Mouse (Mus musculus): ENCODE measurements at regions not wholly inside any gene's neighbourhood (a gene's known extent, or its start where the extent isn't known, plus 50 kb on each side); places are given as distances from the start of the nearest gene placed in this dataset.

- no peak for DNase-seq
Measured at GRCm38 (mm10) chr10:87732658-87733057, 125.4 kb upstream of the Igf1 start.

DNA sequence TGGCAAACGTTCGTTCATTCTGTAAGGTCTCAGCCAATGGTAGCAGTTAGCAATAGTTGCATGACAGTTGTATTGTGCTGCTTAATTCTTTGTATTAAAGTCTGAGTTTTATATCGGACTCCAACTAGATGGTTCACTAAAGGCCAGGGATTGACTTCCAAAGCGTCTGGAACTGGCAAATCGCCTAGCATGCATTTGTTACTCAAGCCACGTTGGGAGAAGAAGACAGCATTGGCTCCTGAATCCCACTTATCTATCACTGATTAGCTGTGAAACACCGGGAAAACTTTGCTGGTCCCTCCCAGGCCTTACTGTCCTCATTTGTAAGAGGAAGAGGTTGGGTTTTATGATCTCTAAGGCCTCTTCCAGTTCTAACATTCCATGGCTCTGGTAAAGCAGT lies 124.8 kb upstream of the Igf1 start:
- no peak for DNase-seq

- no peak for DNase-seq
Measured at GRCm38 (mm10) chr10:87740323-87740722, 117.7 kb upstream of the Igf1 start.

DNA sequence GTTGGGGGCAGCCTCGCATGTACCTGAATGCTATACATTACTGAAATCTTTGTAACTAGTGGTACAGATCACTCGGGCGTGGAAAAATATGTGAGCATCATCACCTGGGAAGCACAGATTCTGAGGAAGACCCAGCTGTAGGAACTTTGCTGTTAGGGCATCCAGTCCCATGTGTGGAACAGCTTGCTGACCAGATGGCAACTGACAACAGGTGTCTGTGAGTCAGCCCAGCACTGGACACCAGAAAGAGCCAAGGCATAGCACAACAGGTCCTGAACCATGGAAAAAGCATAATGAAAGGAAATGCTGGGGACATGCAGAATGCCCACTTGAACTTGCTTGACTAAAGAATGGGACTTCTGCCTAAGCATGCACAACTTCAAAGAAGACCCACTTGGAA lies 115.3 kb upstream of the Igf1 start:
- DNase-seq = no peak

DNA sequence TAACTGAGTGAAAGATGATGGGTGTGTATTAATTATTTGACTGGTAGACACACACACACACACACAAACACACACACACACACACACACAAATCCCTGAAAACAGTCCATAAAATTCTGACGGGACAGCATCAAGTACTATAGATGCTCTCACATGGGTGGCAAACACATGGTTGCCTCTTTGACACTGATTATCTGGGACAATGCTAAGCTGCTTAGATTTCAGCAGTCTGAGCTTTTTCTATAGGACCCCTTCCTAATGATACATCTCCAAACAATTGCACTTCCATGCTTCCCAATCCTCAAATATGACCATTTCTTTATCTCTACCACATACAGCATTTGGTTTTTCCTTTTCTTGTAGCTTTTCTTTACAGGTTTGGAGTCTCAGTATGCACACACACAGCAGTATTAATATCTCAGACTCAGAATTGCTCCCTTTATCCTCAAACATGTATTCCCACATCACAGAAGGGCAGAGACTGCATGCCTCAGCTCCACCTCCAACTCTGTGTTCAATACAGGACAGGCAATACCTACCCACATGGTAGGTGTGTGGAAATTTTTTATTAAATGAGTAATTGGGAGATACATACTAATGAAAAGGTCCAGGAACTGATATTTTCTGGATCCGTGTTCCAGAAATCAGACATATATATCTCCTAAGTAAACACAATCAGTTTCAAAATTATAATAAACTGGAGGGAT lies 110.1 kb upstream of the Igf1 start:
- DNase-seq = no peak

DNA sequence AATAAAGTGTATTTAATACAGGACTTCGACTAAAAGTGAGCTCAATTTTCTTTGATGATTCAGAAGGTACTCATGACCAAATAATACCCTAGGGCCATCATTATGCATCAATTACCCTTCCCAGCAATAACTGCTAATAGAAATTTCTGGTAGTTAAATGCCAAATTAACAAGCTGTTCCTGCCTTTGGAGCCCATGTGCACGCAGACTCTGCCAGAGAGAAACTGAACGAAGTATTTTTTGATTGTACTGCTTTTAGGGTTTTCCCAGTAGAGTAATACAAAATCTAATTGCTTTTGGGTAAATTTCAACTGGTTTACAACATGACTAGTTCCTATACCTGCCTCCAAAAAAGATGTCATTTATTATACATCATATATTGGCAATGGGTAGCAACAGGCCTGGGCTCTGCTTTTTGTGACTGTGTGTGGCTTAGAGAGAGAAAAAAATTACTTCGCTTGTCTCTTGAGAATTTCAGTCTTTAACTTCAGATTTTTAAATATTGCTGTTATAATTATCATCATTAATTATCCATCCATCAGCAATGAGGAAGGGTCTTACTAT lies 109.4 kb upstream of the Igf1 start:
- no peak for DNase-seq

DNA sequence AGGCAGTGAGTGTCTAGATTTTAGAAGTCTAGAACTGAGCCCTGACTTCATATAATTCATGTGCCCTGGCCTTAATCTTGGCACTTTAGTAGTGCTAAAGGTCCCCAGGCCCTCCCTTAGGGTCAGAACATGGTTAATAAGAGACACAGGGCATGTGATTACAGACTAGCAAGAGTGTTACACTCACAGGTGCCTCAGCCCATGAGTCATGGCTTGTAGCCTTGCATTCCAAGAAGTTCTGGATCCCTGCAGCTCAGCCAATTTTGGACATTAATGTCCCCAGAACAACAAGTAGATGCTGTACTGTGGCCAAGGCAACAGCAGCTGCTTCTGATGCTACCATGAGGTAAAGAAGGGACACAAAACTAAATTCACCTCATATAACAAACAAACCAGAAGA lies 107.7 kb upstream of the Igf1 start:
- DNase-seq = no peak

GRCm38 (mm10) chr10:87750972-87751371 lies 107.1 kb upstream of the Igf1 start:
- DNase-seq = no peak

GRCm38 (mm10) chr10:87752117-87752516 lies 105.9 kb upstream of the Igf1 start:
- DNase-seq = no peak

- DNase-seq = no peak
Measured at GRCm38 (mm10) chr10:87753483-87753882, 104.6 kb upstream of the Igf1 start.

DNA sequence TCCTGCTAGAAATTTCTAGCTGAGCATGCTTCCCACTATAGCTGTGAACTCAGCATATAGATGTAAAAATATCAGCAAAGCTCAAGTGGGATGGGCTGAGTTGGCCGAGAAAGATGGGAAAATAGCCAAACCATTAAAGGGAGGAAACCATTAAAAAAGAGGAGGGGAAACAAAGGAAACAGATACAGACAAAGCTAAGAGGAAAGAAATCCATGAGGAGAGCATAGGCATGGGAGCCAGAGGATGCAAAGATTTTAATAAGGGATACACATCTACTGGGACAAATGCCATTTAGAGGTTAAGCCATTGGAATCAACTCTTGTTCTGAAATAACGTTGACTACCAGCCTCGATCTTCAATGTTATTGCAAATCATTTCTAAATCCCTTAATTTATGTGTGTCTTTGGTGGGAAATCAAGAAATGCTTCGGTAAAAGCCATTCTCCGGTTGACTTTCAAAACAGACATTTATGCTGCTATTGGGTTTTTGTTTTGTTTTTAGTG lies 96.5 kb upstream of the Igf1 start:
- no peak for DNase-seq

GRCm38 (mm10) chr10:87787521-87787920 lies 70.5 kb upstream of the Igf1 start:
- DNase-seq = peak; percentile 1

- DNase-seq = no peak
Measured at GRCm38 (mm10) chr10:87792346-87792745, 65.7 kb upstream of the Igf1 start.

- DNase-seq = no peak
Measured at GRCm38 (mm10) chr10:87803936-87804791, 53.9 kb upstream of the Igf1 start.

DNA sequence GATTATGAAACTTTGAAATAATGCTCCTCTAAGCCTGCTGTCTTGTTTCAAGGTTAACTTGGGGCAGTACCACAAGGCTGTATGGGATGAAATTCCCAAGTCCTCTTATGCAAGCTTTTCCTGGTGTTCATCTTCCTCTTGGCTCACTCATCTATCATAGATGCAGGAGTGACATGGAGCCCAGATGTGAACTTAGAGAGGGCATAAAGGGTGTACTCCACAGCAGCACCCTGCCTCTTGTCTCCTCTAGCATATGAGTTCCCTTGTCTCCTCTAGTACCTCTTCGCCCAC lies 53.3 kb upstream of the Igf1 start:
- no peak for DNase-seq
